Mouse (Mus musculus) left cerebral cortex, postnatal 36 days (tissue): ENCODE results near the gene Teddm1b. TPM values are rescaled to one million over a fixed set of nuclear protein-coding genes. Genes with fewer than 3 reads are reported as not detected.

Source experiments
- DNase-seq, 2 experiments: peaks; one replicate each; pipeline ENCODE4 v3.0.0; 2021 to 2022; ENCODE audit warnings: low spot score in 2 of 2, mixed read lengths in 1 of 2
- intact Hi-C: fragments of 180-260 bp; cut with DNase I; formaldehyde crosslinking; loops from one replicate; pipeline ENCODE4 v1.15.1; 2025
- total RNA-seq, 2 experiments: library from RNA; stranded (reverse); gene quantifications; 2 replicates each; pipeline ENCODE4 v1.2.3; 2021

Teddm1b gene
- total RNA-seq, 2 experiments from 2014 or later = not detected

DNA sequence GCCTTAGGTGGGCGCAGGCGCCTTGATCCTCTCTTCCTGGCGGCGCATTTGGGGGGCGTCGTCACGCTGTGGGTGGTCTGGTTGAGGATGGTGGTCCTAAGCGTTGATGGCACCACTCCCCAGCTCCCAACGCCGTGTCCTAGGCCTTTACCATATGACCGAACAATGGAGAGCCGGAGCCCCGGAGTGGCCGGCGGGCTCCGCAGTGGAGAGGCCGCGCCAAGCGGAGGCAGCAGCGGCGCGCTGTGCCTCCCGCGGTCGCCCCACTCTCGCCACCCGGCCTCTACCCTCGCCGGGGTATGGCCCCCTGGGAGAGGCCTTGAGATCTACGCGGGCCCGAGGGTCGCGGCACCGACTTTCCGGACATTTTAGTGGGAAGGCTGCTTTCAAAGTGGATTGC lies 26.2 kb downstream of the Teddm1b start:
- no peak for DNase-seq
- intact Hi-C loops = no loop called here

DNA sequence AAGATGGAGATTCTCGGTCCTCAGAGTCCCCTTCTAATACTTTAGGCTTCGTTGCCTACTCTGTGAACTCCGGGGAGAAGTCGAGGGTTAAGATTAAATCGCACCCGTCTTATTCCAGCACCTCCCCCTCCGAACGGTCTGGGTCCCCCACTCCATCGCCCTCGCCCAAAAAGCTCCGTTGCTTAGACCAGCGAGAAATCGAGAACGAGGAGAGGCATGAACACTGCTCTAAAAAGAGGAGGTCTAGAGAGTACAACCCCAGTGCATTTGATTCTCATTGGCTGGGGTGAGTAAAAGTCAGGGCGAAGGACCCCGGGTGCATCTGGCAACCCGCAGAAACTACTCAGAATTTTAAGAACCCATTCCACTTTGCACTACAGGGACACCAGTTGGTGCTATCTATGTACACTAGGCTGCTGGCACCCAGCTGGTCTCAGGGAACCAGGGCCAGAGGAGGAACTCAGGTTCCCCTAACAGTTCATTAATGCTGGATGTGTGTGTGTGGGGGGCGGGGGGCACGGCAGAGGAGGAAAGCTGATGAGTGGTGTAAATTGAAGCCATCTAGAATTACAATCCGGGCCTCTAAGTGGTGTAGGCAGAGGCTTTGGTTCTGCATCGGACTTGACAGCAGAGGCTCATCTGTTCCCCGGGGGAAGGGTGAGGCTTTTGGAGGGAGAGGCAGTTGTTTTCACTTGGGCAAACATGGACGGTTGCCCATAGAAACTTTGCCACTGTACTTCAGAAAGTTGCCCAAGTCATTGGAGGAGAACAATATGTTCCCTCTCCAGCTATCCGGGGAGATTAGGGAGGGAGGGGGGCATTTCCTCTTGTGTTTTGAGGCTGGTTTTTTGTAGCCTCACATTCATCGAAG lies 26.9 kb downstream of the Teddm1b start:
- no peak for DNase-seq

DNA sequence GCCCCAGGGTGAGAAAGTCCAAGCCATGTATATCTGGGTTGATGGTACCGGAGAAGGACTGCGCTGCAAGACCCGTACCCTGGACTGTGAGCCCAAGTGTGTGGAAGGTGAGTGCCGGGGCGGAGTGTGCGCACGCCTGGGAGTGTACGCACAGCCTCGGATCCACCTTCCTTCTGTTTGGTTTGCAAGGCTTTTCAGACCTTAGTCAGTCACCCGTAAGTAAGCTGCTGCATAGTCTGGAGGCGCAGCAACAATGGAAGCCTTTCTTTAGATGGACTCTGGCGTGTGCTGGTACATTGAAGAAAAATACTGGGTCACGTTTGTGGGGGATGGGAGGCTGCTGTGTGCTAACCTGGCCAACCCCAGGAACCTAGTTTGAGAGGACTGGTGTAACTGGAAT lies 28.9 kb downstream of the Teddm1b start:
- intact Hi-C loops = no loop called here
- DNase-seq = no peak

More for the DNA sequence above, 26.9 kb downstream of the Teddm1b start:
- intact Hi-C loops = no loop called here

DNA sequence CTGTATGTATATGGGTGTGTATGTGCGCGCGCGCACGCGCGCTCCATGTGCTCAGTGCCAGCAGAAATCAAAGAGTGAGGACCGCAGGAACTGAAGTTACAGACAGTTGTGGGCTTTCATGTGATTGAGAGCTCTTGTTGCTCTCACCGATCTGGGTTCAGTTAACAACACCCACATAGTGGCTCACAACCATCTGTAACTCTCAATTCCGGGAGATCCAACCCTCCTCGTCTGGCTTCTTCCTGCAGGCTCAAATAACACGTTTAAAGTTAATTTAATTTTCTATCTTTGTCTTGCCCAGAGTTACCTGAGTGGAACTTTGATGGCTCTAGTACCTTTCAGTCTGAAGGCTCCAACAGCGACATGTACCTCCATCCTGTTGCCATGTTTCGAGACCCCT lies 30.1 kb downstream of the Teddm1b start:
- intact Hi-C loops = no loop called here
- no peak for DNase-seq

DNA sequence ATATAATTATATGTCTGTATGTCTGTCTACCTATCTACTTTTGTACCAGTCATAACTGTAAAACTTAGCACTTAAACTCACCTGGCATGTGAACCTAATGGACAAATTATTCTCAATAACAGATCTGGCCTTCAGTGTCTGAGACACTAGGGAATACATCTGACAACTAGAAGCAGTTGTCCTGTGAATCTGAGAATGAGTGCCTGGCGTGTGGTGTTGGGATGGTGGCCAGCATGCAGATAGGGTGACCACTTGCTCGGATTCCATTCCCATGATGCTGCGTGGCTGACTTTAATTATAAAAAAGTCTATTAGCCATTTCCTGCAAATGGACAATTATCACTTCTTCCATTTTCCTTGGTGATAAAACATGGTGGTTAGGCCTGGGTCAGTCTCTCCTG lies 31.7 kb downstream of the Teddm1b start:
- intact Hi-C loops = no loop called here
- DNase-seq = no peak

DNA sequence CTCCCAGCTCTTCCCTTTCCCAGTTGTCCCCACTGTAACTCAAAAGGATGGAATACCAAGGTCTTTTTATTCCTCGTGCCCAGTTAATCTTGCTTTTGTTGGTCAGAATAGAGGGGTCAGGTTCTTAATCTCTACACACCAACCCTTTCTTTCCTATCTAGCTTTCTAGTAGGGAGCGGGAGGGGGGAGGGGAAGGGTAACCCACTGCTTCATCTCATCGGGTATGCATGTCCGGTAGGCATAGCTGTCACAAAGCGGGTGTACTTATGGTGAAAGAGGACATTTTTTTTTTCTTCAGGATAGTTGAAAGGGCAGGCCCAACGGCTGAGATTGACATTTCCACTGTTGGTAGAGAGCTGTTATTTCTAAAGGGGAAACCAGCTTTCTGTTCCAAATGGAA lies 34.1 kb downstream of the Teddm1b start:
- DNase-seq = no peak
- intact Hi-C loops = no loop called here

DNA sequence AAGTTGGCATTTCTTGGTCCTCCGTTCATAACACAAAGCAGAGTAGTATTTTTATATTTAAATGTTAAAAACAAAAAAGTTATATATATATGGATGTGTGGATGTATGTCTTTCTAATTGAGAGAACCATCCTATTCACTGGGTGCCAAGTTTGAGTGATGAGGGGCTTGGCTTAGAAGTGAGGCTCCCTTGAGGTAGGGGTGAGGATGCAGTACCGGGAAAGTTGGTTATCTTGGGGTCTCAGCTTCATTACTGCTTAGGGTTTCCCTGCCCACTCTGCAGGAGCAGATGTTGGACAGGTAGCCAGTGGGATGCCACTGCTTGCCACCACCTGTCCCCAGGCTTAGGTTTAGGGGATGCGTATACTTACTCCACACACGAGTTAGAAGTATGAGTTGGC lies 34.6 kb downstream of the Teddm1b start:
- DNase-seq = no peak
- intact Hi-C loops = no loop called here

DNA sequence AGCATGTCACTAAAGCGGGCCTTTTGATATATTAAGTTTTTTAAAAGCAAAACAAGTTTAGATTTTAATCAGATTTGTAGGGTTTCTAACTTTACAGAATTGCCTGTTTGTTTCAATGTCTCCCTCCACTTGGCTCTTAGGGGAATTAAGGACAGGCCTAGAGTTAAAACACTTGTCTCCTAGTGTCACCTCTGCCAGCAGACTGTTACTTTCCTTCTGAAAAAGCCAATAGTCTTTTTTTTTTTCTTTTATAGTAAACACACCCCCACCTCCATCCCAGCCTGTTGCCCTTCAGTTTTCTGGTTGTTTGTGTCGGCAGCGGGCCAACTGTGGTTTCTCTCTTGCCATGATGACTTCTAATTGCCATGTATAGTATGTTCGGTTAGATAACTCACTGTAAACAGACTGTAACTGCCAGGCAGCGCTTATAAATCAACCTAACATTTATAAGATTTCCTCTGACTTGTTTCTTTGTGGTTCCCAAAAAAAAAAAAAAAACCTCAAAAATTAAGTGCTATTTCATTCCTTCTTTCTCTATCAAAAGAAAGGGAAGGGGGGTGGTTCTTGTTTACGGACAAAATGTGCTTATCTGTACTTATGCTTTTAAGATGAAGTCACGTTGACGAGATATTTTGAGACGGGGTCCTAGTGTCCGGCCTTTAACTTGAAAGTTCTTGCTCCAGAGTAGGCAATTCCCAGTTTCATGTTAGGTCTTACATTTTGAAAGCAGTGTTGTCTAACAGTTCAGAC lies 35.2 kb downstream of the Teddm1b start:
- no peak for DNase-seq
- intact Hi-C loops = no loop called here

DNA sequence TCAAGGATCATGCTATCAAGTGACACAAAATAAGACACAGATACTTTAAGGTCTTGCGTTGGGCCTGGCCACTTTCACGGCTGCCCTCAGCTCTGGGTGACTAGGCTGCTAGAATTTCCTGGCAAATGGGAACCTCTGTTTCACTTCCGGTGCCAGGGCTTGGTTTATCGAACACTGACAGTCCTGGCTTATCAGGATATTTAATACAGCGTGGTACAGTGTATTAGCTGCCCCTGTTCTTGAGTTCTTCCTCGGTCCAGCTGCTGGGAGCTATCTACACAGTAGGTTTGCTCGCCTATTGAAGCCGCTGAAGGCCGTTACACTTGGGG lies 35.8 kb downstream of the Teddm1b start:
- intact Hi-C loops = no loop called here
- no peak for DNase-seq

DNA sequence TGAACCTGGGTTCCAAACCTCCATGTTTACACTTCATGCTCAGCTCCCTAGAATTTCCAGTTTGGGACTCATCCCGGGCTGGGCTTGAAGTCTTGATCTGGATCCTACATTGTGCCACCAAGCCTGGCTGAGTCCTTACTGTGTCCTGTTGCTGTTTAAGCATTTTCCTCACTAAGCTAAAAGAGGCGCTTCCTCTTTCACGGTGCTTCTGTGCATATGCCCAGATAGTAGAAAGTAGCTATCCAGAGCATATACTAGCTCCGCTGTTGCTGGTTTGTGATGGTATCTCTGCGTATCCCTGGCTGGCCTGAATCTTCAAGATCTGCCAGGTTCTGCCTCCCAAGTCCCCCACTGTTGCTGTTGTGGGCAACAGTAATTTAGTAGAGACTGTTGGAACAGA lies 36.3 kb downstream of the Teddm1b start:
- DNase-seq = no peak
- intact Hi-C loops = no loop called here

DNA sequence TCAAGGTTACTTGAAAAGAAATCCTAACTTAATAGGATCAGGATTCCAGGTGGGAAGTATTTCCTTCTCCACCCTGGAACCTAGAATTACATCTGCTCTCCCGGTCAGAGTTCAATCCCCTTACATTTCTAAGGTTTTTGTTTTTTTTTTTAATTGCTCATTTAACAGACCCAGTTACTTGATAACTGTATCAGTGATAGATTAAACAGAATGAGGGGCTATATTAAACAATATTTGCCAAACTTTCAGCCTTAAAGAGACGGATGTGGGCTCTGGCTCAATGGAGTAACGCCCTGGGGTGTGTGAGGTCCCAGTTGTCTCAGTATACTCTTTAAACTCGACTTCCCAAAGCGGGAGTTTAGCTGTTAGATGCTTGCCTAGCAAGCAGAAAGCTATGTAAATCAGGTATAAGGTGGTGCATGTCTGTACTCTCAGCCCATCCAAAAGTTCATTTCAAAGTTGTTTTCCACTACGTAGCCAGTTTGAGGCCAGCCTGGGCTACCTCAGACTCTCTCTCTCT lies 37.2 kb downstream of the Teddm1b start:
- intact Hi-C loops = no loop called here
- DNase-seq = no peak

DNA sequence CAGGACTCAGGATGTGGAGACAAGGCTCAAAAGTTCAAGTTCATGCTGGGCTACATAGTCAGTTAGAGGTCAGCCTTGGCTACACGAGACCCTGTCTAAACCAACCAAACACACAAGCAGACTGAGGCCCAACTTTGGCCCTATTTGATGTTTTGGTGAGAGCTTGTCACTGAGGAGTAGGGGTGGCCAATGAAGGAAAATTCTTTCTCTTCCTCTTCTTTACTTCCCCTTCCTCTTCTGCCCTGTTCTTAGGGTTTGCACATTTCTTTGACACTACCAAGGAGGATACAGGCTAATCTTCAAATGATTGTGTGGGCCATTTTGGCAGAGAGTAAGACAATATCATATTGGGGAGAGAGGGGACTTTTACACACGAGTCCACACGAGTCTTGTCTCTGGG lies 39.7 kb downstream of the Teddm1b start:
- intact Hi-C loops = no loop called here
- no peak for DNase-seq

DNA sequence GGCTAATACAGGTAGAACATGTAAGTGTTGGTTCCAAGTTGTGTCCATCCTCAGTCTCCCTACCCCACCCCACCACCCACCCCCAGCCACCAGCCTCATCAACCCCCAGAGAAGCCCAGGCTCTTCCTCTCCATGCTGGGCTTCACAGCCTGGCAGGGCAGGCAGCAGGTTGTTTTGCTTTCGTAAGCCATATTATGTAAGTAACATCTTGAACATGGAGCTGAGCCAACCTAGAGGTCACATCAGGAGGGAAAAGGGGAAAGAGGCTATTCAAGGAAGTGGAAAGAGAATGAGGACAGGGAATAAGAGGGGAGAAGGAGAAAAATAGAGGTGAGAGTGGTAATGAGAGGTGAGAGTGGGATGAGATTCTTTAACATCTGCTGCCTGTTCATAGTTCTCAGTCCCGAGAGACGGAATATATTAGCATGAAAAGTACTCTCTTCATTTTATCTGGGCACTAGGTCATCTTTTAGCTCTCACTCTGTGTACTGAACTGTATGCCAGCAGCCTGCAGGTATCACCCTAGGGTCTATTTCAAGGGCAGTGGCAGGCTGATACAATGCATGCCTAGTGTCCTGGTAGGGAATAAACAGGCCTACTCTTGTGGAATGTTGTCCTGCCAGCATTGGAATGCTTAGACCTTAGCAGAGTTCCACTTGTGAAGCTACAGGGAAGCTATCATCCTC lies 44.5 kb downstream of the Teddm1b start:
- intact Hi-C loops = no loop called here
- DNase-seq = no peak

DNA sequence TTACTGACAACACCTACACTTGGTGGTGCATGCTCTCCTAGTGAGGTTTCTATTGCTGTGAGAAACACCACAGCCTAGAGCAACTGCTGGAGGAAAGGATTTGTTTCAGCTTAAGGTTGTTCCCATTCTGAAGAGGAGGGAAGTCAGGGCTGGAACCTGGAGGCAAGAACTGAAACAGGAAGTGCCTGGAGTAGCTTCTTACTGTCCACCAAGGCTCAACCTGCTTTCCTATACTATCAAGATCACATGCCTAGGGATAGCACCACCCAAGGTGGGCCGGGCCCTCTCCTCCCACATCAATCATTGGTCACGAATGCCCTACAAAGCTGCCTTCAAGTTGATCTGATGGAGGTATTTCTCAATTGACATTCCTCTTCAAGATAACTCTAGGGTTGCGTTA lies 47.5 kb downstream of the Teddm1b start:
- intact Hi-C loops = no loop called here

DNA sequence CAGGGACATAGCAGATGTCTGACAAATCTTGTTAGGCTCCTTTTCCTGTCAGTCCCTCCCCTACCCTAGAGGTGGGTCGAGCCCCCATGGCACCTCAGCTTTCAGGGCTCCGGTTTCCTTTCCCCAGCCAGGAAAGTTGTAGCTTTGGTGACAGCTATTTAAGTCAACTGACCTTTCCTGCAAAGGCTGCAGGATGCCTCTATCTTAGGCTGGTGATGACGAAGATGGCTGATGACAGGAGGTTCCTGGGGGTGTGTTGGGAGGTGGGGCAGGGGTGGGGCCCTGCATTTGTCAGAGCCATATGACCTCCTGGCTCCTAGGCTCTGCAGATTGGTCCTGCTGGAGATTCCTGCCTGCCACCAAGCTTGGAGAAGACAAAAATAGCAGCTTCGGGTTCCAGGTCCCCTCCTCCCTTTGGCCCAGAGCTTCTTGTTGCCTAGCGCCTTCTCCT lies 48.5 kb downstream of the Teddm1b start:
- DNase-seq = no peak
- intact Hi-C loops = no loop called here

More for the DNA sequence above, 47.5 kb downstream of the Teddm1b start:
- no peak for DNase-seq

DNA sequence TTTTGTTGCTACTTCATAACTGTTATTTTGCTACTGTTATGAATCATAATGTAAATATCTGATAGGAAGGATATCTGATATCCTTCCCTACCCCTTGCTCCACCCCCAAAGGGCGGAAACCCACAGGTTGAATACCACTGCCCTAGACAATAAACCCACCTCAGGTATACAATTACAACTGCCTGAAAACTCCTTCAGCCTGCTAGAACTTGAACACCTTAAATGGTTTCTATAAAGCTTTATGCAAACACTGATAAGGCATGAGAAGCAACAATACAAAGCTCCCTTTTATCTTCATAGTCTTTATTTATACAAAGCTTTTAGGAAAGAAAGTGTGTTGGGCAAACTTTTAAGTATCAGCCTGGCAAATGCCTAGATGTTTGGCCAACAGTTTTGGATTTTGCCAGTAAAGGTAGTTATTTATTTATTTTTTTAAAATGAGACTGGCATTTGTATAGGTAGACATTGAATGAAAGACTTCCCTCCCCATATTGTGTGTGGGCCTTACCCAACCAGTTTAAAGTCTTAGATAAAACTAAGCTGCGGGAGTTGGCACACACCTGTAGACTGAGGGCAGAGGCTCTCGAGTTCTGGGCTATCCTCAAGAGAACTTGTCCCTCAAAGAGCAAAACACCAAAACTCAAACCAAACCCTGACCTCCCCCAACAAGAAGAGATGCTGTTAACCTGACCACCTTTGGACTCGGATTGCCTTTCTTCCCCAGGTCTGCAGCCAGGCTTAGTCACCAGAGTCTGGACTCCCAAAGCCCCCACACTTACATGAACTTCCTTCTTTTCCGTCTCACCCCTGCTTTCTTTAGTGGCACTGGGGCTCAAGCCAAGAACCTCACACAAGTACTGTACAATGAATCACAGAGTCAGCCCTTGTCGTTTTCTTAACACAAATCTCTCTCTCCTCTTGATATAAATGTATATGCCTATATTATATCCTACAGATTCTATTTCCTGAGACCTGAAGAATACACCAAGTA lies 50.5 kb downstream of the Teddm1b start:
- intact Hi-C loops = no loop called here
- DNase-seq = no peak
